Mouse (Mus musculus): ENCODE measurements around the gene Dgat2.

Dgat2 gene

DNA sequence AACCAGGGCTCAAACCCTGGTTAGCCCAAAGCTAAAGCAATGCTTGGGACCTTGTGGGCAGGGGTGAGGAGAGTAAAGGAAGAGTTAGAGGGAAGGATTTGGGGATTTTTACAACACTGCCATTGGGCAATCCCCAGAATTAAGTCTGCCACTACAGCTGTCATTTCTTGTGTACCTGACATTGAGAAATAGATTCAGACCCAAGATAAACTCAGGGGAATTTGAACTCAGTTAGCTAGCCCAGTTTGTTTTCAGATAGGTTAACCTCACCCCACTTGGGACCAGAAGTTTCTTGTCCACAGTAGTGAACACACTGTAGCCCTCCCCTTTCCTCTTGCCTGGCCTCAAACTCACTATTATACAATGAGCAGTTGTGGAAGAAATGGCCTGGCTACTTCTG lies 8.9 kb upstream of the Dgat2 start:
- DNase-seq (ENCODE audit: low spot score), result no peak

DNA sequence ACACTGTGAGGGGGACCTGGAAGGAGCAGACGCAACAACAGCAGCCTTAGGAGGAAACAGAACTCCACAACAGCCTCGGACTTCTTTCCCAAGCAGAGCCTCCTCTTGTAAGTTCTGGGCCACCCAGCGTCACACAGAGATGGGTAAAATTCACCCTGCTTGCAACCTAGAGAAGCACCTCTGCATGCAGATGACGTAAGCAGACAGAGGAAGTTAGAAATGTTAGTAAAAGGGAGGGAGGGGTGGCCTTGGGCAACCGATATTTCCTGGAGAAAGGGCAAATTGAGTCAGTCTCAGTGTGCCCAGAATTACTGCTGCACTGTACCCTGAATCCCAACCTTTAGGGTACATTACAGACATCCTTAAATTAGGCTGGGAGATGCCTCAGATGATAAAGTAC lies 7.4 kb upstream of the Dgat2 start:
- no peak for DNase-seq (ENCODE audit: low spot score)

DNA sequence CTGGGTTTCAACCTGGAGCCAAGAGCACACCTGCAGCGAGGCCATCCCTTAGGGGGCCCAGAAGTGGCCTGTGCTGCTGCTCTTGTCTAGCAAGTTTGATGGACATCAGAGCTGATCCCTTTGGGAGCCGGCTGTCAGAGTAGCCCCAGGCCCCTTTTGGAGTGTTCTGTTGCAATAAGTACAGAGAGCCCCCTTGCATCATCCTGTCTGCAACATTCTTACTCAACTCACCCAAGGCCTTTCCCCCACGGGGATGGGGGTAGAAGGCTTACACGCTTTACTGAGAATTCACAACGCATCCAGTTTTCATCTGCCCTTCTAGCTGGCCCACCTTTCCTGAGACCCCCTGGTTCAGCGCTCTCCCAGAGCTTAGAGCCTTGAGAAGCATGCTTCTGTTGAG lies 6.1 kb upstream of the Dgat2 start:
- DNase-seq (ENCODE audit: low spot score), result no peak

DNA sequence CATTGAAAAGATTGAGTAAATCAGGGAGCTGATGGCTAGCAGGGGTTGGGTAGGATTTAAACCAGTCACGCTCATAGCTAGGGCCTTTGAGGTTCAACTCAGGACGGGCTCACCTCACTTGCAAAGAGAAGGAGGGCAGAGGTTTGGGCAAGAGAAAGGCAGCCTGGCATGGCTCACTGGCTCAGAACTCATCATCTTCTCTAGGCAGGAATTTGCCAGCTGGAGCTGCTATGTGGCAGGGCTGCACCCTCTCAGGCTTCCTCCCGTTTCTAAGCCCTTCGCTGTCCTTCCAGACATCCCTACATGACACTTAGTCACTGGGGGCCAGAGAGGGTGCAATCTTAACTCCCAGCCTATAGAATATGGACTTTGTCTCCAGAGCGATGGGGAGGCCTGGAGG lies 4.9 kb upstream of the Dgat2 start:
- no peak for DNase-seq (ENCODE audit: low spot score)

DNA sequence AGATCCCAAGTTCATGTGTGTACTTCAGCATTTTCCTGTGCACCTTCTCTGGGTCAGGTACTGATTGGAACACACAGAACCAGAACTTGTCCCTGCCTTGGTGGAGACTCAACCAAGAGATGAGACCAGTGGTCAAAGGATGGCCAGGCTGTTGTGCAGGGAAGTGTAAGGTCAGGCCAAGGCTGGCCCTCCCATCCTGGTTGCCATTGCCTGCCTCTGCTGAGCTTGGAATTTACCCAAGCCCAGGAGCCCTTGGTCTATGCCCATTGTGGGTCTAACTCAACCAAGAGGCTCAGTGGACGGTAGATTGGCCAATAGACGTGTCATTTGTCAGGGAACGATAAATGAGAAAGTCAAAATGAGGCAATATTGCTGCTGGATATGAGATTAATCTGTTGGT lies 2.9 kb upstream of the Dgat2 start:
- DNase-seq (ENCODE audit: low spot score), result no peak

DNA sequence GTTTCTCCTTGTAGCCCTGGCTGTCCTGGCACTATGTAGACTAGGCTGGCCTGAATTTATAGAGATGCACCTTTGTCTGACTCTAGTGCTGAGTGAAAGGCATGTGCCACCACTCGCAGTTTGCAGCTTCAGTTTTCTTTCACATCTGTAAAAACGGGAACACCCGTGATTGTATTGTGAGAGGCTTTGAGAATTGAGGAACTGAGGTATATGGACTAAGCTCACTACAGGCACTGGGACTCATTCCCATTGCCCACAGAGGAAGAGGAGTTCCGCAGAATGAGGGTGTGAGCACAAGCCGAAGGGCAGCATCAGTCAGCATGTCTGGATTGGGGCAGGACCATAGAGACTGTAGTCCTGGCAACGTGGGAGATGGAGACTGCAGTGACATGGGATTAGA lies 1.2 kb upstream of the Dgat2 start:
- DNase-seq (ENCODE audit: low spot score), result no peak

DNA sequence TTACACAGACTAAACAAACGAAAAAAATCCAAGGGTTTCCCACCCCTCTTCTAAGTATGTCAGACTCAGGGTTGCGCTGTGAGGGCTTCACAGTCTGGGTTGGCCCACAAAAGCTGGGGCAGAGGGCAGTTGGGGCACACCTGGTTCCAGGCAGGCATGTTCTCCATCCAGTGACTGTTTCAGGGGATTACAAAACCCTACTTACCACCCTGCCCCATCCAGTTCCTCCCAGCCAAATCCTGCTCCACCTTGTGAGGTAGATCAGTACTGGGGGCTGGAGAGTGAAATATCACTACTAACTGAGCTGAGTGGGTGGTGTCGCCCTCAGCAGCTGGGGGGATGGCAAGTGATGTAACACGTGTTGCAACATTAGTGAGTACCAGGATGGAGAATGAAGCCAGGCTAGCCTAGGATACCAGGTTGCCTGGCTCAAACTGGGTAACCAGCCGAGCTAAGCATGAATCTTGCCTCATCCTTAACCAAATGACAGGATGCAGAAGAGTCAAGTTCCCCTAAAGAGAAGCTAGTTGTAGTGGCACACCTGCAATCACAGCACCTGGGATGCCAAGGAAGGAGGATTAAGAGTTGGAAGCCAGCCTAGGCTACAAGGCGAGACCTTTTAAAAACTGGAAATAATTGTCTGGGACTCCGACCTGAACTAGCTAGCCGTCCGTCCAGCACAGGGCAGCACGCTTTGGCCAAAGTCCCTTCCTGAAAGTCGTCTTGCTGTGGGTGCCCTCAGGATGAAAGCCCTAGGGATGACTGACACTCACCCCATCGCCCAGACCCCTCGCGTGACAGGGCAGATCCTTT lies 694 bp downstream of the Dgat2 start:
- DNase-seq (ENCODE audit: low spot score), result no peak

DNA sequence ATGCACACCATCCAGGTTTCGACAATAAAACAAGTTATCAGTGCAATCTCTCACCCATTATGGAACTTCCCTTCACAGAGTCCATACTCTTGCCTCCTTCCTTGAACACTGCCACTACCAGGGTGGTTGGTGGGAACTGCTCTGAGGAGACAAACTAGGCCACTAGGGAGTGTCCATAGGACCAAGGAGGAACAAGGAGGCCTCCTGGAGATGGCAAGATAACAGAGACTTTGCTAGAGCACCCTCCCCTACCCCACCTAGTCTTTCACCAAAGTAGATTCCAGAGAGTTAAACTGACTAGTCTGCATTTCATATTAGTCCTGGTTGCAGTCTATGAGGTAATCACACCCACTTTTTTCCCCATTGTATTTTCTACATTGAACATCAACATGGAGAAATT lies 2.4 kb downstream of the Dgat2 start:
- no peak for DNase-seq (ENCODE audit: low spot score)

DNA sequence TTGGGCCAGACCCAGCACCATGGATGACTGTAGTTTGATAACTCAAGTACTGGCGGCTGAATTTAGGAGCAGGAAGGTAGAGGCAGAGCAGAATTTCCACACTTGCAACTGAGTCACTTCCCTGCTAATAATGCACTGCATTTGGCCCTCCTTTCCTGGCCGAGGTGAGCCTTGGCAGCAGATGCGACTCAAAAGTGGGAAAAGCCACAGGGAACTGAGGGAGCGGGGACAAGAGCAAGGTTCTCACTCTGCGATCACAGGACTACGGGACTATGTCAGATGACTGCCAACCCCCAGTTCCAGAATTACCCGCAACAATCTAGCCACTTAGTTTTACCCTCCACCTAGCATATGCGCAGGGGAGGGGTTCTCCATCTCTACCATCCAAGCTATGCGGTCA lies 3.2 kb downstream of the Dgat2 start:
- no peak for DNase-seq (ENCODE audit: low spot score)

DNA sequence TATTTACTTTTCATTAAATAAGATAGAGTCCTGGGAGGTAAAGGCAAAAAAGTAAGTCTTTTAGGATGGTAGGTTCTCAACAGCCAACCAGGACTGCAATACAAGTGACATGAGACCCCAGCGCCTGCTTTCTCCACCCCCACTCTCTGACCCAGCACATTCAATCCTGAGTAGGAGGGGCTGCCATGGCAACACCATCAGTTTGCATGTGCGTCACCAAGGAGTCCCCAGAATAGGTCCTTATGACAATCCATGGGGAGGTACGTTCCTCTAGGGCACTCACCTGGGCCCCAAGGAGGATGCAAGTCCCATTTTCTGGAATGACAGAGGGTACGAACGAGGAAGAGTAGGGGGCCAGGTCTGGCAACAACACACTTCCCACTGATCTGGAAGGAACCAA lies 5.1 kb downstream of the Dgat2 start:
- no peak for DNase-seq (ENCODE audit: low spot score)

DNA sequence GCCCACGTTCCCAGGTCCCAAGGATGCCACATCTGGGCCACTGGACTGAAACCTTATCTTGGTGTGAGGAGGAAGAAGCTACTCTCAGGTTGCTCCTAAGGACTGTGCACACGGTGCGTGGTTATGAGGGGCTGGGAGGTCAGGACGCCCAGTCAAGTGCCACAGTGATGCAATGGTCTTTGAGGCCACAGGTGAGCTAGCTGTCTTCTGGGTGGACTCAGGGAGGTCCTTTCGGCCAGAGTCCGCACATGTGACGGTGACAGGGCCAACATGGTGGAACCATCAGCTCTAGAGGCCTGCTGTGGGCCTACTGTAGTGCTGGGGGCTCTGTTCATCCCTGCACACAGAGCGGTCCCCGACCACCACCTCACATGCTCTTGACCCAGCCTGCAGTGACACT lies 6.9 kb downstream of the Dgat2 start:
- DNase-seq (ENCODE audit: low spot score), result no peak

DNA sequence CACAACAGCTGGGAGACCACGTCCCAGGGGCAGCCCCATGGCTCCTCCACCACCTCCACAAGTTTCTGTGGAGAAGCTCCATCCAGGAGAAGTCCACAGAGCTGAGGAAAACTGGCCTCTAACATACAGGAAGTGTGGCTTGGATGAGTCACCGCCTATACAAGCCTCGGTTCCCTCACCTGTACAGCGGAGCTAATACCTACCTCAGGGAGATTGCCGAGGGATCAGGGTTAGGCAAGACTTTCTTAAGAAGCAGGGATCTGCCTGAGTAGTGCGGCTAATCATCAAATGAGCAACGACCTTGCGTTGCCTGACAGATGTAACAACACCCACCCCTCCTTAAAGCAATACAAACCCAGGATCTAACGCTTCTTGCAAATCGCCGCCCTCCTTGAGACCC lies 7.4 kb downstream of the Dgat2 start:
- DNase-seq (ENCODE audit: low spot score), result no peak

DNA sequence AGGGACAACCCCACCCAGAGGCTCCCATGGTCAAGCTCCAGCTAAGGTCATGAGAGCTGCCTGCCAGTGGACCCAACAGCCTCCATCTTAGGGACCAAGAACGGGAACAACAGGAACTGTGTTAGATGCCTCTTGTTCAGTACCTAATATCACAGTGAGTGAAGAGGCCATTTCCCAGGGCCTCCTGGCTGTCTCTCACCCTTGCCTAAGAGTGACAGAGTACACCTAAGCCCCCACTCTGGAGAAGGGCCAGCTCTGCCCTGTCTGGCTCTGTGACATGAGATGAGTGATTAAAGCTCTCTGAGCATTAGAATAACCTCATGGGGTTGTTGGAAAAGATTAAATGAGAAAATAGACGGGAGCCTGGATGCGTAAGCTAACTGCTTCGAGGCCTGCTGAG lies 8.5 kb downstream of the Dgat2 start:
- DNase-seq (ENCODE audit: low spot score), result no peak

DNA sequence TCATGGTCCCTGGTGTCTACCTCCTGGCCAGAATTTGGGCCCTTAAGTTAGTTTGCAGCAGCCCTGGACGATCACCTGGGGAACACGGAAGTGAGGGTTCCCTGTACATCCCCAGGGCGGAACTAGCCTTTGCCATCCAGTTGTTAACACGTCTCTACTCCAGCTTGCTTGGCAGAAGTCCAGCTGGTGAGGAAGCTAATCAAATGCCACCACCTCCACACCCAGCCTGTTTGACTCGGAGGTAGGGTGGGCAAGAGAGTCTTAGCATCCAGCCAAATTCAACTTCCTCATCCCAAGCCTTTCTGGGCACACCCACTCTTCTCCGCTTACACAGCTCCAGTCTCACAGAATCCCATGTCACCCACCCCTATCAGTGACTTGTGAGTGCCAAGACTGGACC lies 9.6 kb downstream of the Dgat2 start:
- DNase-seq (ENCODE audit: low spot score), result no peak

DNA sequence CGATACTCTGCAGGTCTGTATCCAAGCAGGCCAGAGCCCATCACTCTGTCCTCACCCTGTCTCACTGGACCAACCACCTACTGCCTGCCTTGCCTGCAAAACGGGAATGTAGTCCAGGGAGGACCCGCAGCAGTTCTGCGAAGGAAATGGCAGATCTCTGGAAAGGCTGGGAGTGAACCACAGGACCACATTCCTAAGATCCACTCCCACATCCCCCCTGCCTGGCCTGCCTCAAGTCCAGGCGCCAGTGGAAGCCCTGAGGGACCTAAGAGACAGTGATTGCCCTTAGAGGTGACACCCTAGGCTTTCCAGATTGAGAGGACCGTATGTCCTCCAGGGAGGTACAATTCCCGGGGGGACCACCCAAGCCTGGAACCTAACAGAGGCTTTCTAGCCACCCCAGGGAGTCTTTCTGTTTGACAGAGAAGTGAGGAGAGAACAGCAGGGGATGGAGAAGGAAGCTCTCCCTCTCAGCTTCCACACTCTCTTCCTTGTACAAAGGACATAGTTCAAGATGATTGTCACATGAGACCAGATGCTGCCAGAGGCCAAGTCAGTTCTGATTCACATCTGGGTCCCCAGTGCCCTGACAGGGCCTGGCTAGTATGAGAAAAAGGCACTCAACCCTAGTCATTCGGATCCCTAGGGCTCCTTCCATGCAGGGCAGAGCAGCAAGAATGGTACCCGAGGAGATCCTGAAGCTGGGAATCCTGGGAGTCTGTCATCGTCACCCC lies 10.6 kb downstream of the Dgat2 start:
- no peak for DNase-seq (ENCODE audit: low spot score)

DNA sequence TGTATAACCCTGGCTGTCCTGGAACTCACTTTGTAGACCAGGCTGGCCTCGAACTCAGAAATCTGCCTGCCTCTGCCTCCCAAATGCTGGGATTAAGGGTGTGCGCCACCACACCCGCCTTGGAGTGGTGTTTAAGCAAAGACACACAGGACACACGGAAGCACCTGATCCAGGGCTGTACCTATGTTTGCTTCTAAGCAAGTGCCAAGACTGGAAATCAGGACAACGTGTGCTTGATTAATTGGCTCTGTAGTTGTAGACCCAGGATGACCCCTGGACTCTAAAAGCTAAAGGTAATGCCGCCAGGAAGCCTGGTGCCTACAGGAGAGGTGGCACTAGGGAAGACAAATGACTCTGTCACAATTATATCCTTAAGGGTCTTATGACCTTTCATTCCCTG lies 12.0 kb downstream of the Dgat2 start:
- DNase-seq (ENCODE audit: low spot score), result no peak

DNA sequence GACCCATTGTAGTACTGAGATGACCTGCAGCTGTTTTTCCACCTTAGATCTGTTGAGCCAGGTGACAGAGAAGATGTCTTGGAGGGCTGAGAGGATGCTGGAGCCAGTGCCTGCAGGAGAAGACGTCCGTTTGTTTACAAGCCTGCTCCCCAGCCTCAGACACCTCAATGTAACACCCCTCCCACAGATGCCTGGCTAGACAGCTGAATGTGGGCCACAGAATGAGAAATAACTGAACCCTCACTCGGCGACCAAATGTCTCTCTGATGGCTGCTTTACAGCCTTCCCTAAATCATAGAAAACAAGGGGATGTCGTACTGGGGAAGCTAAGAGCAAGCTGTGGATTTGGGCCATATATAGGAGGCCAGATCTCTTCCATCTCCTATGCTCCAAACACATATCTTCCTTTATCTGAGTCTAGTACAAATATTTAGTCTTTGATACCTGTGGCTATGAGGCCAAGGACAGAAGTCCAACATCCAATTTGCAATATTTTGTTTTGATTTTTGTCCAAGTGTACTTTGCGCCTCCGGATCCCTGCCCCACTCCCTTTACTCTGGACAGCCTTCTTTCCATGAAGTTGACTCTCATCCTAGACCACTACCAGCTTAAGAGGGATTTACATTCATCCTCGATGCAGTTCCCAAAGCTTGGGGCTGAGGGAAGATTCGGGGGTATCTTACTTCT lies 12.7 kb downstream of the Dgat2 start:
- DNase-seq (ENCODE audit: low spot score), result no peak

DNA sequence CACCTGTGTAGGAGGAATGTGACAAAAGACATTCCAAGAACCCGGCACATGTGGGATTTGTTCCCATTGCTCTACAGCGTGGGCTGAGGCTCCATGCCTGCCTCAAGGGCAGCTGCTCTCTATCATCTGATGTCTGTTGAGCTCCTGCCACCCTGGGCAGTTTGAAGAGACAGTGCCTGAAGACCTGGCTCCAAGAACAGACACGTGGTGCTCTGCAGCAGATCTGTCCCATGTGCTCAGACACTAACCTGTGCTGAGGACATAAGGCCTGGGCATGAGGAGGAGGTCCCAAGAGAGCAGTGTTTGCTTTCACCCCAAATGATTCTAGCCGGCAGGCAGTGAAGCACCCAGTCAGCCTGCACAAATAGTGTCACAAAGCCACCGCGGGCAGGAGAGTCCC lies 13.8 kb downstream of the Dgat2 start:
- DNase-seq (ENCODE audit: low spot score), result no peak

DNA sequence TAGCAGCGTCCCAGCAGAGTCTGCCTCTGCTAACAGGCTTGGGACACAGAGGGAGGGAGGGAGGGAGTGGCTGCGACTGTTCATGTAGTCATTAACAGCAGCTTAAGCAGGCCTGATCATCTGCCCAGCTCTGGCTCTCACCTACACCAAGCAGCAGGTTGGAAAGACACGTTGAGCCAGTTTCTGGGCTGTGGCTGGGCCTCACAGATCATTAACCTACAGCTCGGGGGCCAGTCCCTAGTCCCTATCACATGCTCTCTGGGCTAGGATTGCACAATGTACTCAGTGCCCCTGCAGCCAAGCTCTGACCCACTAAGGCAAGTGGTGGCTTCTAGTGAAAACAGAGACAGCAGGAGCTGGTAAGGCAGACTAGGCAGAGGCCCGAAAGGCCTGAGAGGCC lies 14.6 kb downstream of the Dgat2 start:
- no peak for DNase-seq (ENCODE audit: low spot score)

DNA sequence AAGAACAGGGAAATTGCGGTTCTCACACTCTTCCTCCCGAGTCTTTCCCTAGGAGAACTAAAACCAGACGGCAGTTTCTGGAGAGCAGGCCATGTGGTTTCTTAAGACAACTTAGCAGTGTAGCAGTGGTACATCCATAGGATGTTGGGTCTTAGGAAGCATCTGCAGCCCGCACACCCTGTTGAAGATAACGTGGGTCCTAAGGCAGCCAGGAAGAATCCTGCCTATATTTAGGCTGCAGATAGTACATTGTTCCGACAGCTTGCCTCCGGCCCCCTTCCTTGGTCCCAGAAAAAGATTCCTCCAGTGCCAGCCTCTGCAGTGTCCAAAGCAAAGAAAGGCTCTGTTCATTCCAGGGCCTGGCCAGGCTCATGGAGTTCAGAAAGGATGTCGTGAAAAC lies 16.4 kb downstream of the Dgat2 start:
- DNase-seq (ENCODE audit: low spot score), result no peak

DNA sequence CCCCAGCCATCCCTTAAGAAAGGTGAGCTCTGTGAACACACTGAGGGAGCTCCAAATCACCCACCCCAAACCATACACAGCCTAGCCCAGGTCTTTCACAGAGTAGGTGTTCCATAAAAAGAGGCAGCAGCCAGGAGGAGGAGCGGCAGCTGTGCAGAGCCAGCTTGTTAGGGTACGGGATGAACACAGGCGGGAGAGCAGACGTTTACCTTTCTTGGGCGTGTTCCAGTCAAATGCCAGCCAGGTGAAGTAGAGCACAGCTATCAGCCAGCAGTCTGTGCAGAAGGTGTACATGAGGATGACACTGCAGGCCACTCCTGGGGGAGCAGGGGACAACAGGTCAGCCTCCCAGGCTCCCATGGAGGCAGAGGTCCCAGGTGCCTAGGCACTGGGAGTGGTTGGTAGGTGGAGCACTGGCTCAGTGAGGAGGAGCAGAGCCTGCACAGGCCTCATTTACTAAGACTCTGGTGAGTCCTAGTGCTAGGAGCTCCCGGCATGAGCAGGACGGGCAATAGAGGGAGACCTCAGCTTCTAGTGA lies 17.6 kb downstream of the Dgat2 start:
- no peak for DNase-seq (ENCODE audit: low spot score)

DNA sequence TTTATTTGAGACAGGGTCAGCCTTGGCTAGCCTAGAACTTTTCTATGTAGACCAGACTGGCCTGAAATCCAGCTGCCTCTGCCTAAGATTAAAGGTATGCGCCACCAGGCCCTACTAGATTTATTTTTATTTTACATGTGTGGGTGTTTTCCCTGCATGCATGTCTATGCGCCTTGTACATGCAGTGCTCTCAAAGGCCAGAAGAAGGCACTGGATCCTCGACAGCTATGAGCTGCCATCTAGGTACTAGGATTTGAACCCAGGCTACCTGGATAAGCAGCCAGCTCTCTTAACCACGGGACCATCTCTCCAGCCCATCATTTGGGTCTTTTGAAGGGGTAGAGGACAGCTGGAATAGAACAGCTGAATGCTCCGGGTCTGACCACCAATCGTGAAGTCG lies 20.1 kb downstream of the Dgat2 start:
- no peak for DNase-seq (ENCODE audit: low spot score)

DNA sequence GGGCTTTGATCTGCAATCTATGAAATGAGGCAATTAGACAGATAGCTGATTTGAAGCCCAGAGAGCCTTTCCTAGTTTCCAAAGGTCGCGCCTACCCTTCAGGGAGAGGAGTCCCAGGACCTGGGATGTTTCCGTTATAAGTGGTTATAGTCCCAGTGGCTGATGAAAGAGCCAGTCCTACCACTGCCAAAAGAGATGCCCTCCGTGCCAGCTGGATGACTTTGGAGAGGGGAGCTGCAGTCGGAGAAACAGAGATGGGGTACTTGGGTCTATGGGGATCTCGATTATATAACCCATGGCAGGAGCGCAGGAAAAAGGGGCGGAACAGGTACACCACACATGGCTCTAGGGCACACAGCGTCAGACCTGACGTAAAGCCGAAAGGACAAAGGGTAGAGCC lies 20.6 kb downstream of the Dgat2 start:
- no peak for DNase-seq (ENCODE audit: low spot score)

Data from urinary bladder, postnatal 10 days (tissue).